Mouse (Mus musculus): ENCODE results near the gene Igflr1.

Igflr1 gene

GRCm38 (mm10) chr7:30588676-30589434 is 23.6 kb downstream of the Igflr1 start, which contains the start of gene Kmt2b:
Gene Kmt2b (minus strand): TSS chr7:30588726.
- peak; percentile 98 for DNase-seq (ENCODE audit: low spot score)

GRCm38 (mm10) chr7:30589435-30590301 is 24.4 kb downstream of the Igflr1 start:
- DNase-seq (ENCODE audit: low spot score) = peak; percentile 90

- DNase-seq (ENCODE audit: low spot score) = no peak
Measured at GRCm38 (mm10) chr7:30590927-30591604, 25.8 kb downstream of the Igflr1 start.

- DNase-seq (ENCODE audit: low spot score) = no peak
Measured at GRCm38 (mm10) chr7:30591605-30591951, 26.4 kb downstream of the Igflr1 start.

- no peak for DNase-seq (ENCODE audit: low spot score)
Measured at GRCm38 (mm10) chr7:30592772-30593423, 27.7 kb downstream of the Igflr1 start.

GRCm38 (mm10) chr7:30593579-30594509 is 28.6 kb downstream of the Igflr1 start:
- no peak for DNase-seq (ENCODE audit: low spot score)

GRCm38 (mm10) chr7:30594510-30595024 is 29.3 kb downstream of the Igflr1 start:
- no peak for DNase-seq (ENCODE audit: low spot score)

- no peak for DNase-seq (ENCODE audit: low spot score)
Measured at GRCm38 (mm10) chr7:30596093-30596492, 30.9 kb downstream of the Igflr1 start.

- no peak for DNase-seq (ENCODE audit: low spot score)
Measured at GRCm38 (mm10) chr7:30596811-30597210, 31.6 kb downstream of the Igflr1 start.

- no peak for DNase-seq (ENCODE audit: low spot score)
Measured at GRCm38 (mm10) chr7:30598786-30599185, 33.6 kb downstream of the Igflr1 start, which contains the start of gene Zbtb32. Gene Zbtb32 (minus strand): TSS chr7:30598909.

GRCm38 (mm10) chr7:30599933-30600353 is 34.7 kb downstream of the Igflr1 start:
- DNase-seq (ENCODE audit: low spot score) = peak; percentile 95

- DNase-seq (ENCODE audit: low spot score) = peak; percentile 91
Measured at GRCm38 (mm10) chr7:30600651-30601050, 35.4 kb downstream of the Igflr1 start.

GRCm38 (mm10) chr7:30602583-30602982 is 37.4 kb downstream of the Igflr1 start:
- peak; percentile 83 for DNase-seq (ENCODE audit: low spot score)

GRCm38 (mm10) chr7:30604424-30604823 is 39.2 kb downstream of the Igflr1 start:
- no peak for DNase-seq (ENCODE audit: low spot score)

GRCm38 (mm10) chr7:30604944-30605343 is 39.7 kb downstream of the Igflr1 start:
- DNase-seq (ENCODE audit: low spot score) = no peak

GRCm38 (mm10) chr7:30607706-30608309 is 42.6 kb downstream of the Igflr1 start:
- DNase-seq (ENCODE audit: low spot score) = peak; percentile 68

- DNase-seq (ENCODE audit: low spot score) = no peak
Measured at GRCm38 (mm10) chr7:30608476-30608875, 43.2 kb downstream of the Igflr1 start.

GRCm38 (mm10) chr7:30610043-30610442 is 44.8 kb downstream of the Igflr1 start:
- DNase-seq (ENCODE audit: low spot score) = no peak

- DNase-seq (ENCODE audit: low spot score) = peak; percentile 70
Measured at GRCm38 (mm10) chr7:30612654-30613402, 47.6 kb downstream of the Igflr1 start, which contains the start of gene Upk1a. Gene Upk1a (minus strand): TSS chr7:30612847.

Data from urinary bladder, postnatal 14 days (tissue).